Mouse (Mus musculus): Measurements from ENCODE around the gene Acat2. TPM values are rescaled to one million over a fixed set of nuclear protein-coding genes. Genes with fewer than 3 reads are reported as not detected.
"Not testable (repeated sequence)": the region's sequence is repeated elsewhere in the genome, so short reads cannot be mapped to it uniquely, and the experiment has no call there.

The Acat2 gene
- polyA plus RNA-seq, 1 experiment from 2014 or later, result 40.8 TPM

DNA sequence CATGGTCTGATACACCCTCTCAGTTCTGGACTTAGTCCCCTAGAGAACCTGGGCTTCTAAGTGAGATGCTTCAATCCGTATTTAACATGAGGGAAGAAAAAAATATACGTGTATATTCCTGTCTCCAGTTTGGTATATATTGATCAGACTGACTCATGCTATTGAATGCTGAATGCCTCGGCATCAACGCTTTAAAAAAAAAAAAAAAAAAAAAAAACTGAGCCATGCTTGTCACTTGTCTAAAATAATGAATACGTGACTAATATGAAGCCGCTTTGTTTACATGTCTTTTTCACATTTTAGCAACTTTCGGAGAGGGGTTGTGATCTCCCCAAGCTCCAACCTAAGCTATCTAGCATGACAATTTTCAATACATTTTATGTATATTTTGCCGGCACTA is 50.2 kb downstream of the Acat2 start:
- DNase-seq (ENCODE audit: low read depth, low spot score) (no peak), ATAC-seq (no peak)
- in situ Hi-C loops (cut with MboI; ENCODE audit: low pct_unique_long_range_greater_than_20kb), result no loop called here
- ChIA-PET POLR2A (interaction anchor here (0.8 kb wide), 1 partner anchor 86 kb away, joined by 6 read pairs; no protein-coding TSS in a partner anchor), CTCF (interaction anchor here (0.7 to 1.4 kb wide), 2 partner anchors 9 to 86 kb away, joined by 3 read pairs; no protein-coding TSS in a partner anchor)
- H3K27me3 ChIP-seq, result no peaks in the 10 kb centered on the region
- TF ChIP-seq CTCF (IDR thresholded peaks at IDR 0.05), result no peak

DNA sequence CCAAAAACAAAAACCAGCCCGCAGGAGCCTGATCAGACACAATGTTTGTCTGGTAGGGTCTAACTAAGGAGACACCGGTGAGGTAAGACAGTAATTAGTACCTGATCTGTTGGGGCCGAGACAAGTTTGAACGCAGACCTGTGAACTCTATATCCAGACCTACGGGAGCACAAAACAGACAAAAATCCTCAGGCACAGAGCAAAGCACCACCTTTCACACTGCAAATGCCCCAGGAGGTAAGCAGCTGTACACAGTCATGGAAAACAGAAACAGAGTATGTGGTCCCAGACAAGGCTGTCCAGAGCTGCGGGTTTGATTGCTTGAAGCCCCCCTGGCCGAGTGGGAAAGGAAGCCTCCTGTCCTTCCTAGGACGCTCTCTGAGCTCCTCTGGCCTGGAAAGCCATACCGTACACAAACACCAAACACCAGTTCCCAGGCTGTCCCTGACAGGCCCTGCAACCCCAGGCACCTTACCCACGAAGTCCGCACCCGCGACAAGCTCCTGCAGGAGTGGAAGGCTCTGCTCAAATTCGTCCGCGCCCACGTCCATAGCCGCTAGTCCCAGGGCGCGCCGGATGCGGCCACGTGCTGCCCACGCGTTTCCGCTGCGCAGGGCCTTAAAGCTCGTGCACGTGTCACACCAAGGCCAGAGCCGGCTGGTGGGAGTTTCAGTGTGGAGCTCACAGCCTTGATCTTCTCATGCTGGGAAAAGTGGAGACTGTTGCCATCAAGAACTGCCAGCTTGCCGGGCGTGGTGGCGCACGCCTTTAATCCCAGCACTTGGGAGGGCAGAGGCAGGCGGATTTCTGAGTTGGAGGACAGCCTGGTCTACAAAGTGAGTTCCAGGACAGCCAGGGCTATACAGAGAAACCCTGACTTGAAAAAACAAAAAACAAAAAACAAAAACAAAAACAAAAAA is 50.9 kb downstream of the Acat2 start, which contains the start of gene Pnldc1:
Gene Pnldc1 (minus strand): TSS at position 870 of the 920 bp plus-strand sequence.
- ATAC-seq (no peak), DNase-seq (ENCODE audit: low read depth, low spot score) (no peak)
- POLR2A ChIA-PET, result no interaction called here
- TF ChIP-seq CTCF (IDR thresholded peaks at IDR 0.05), result no peak
- CTCF ChIA-PET, result interaction anchor here (1.4 kb wide), 1 partner anchor 86 kb away, joined by 3 read pairs; no protein-coding TSS in a partner anchor
- H3K27me3 ChIP-seq, result no peaks in the 10 kb centered on the region
- in situ Hi-C loops (cut with MboI; ENCODE audit: low pct_unique_long_range_greater_than_20kb), result no loop called here

DNA sequence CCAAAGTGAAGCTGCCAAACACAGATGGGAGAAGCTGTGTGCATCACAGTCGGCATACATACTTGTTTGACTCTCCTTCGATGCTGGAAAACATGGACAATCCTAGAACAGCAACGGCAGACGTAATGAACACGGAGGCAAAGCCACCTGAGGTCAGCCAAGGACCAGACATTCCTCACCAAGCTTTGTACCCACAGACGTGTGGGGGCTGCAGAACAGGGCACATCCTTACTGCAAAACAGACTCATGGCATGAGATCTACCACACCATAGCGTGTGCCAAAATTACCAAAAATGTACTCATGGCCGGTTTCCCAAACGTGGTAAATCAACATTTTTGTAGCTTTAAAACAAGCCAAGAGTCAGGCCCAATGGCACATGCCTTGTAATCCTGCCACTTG is 54.1 kb downstream of the Acat2 start:
- DNase-seq (ENCODE audit: low read depth, low spot score), result no peak
- in situ Hi-C loops (cut with MboI; ENCODE audit: low pct_unique_long_range_greater_than_20kb), result no loop called here
- no peaks in the 10 kb centered on the region for H3K27me3 ChIP-seq
- CTCF ChIA-PET, result no interaction called here
- TF ChIP-seq CTCF (IDR thresholded peaks at IDR 0.05), result no peak
- POLR2A ChIA-PET, result no interaction called here
- no peak for ATAC-seq

DNA sequence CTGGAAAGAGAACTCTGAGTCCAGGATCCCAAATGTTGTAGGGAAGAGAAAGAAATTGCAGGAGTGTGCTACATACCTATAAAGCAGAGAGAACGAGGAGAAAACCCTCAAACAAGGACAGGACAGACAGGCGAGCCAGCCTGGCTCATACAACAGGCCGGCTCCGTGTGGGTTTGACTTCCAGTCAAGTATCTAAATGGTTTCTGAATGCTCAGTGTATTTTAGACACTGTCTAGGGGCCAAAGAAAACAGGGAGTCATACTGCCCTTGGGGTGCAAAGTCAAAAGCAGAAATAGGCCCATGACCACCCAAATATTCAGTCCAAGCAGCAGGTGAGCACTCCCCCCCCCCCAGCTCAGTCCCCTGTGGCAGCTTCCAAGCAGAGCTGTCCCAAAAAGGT is 54.7 kb downstream of the Acat2 start:
- H3K27me3 ChIP-seq, result no peaks in the 10 kb centered on the region
- in situ Hi-C loops (cut with MboI; ENCODE audit: low pct_unique_long_range_greater_than_20kb), result no loop called here
- POLR2A ChIA-PET, result no interaction called here
- DNase-seq (ENCODE audit: low read depth, low spot score), result no peak
- CTCF ChIA-PET, result no interaction called here
- no peak for ATAC-seq
- TF ChIP-seq CTCF (IDR thresholded peaks at IDR 0.05), result no peak

DNA sequence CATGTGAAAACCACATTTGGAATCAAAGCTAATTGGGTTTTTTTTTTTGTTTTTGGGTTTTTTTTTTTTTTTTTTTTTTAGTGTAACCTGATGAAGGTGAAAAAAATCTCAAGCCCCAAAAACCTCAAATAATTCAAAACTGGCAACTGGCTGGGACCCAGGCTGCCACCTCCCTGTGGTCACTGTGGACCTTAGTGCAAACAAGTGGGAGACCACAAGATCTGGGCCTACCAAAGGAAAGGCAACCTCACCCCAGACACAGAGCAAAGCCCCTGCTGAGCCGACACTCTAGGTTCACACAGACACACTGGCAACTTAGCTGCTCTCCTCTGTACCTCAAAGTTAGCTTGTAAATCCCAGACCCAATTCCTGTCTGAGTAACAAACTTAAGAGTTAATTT is 56.2 kb downstream of the Acat2 start:
- ATAC-seq, result no peak
- H3K27me3 ChIP-seq, result no peaks in the 10 kb centered on the region
- ChIA-PET CTCF (no interaction called here), POLR2A (interaction anchor here (0.7 kb wide), 1 partner anchor 13 kb away, joined by 5 read pairs; no protein-coding TSS in a partner anchor)
- no peak for DNase-seq (ENCODE audit: low read depth, low spot score)
- no peak for TF ChIP-seq CTCF (IDR thresholded peaks at IDR 0.05)
- in situ Hi-C loops (cut with MboI; ENCODE audit: low pct_unique_long_range_greater_than_20kb), result no loop called here

DNA sequence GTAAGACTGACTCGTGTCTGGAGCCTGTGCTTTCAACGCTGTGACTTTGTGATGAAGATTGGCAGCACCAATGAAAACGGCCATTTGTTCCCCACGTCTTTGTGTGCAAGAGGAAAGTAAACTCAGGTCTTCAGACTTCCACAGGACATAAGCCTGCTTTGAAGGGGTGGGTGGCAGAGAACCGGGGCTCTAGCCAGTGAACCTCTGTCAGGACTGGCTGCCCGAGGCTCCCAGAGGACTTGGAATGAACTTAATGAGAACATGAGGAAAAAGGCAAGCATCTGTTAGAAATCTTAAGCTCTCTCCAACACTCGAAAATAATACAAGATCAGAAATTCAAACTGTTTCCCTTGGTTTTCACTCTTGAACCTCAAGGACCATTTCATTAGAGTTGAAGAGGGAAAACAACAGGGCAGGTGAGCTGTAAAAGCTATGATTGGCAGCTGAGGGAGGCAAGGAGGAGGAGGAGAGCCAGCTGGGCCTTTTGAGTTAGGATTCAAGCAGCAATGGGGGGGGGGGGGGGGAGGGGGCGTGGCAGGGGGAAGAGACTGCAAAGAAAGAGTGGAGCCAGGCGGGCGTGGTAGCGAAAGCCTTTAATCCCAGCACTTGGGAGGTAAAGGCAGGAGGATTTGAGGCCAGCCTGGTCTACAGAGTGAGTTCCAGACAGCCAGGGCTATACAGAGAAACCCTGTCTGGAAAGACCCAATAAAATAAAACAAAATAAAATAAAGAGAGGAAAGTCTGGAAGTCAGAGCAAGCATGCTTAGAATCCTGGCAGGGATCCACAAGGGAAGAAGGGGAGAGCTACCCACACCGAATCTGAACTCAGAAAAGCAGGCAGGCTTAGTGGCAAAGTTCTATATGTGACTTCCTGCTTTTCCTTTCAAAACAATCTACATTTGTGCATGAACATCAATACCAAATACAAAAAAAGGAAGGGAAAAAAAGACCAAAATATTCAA is 56.9 kb downstream of the Acat2 start:
- TF ChIP-seq CTCF (IDR thresholded peaks at IDR 0.05), result no peak
- H3K27me3 ChIP-seq, result no peaks in the 10 kb centered on the region
- DNase-seq (ENCODE audit: low read depth, low spot score), result no peak
- no peak for ATAC-seq
- in situ Hi-C loops (cut with MboI; ENCODE audit: low pct_unique_long_range_greater_than_20kb), result no loop called here
- CTCF ChIA-PET, result no interaction called here
- POLR2A ChIA-PET, result interaction anchor here (0.7 kb wide), 1 partner anchor 13 kb away, joined by 5 read pairs; no protein-coding TSS in a partner anchor

DNA sequence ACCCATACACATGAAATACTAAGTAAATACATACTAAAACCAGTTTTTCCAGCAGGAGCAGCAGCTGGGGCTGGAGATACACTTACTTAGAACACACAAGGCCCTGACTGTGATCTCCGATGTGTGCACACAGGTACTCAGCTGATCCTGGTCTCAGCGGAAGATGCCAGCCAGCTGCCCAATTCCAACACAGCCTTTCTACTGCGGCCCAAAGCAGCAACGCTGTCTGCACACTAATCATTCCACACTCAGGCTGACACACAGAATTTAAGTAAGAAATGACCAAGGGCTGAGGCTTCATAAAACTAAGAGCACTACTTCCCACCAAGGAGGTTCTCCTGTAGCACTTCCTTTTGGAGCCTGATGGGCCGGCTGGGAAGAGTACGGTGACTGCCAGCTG is 58.3 kb downstream of the Acat2 start:
- no peak for TF ChIP-seq CTCF (IDR thresholded peaks at IDR 0.05)
- POLR2A ChIA-PET, result no interaction called here
- ATAC-seq, result no peak
- in situ Hi-C loops (cut with MboI; ENCODE audit: low pct_unique_long_range_greater_than_20kb), result no loop called here
- no peak for DNase-seq (ENCODE audit: low read depth, low spot score)
- no peaks in the 10 kb centered on the region for H3K27me3 ChIP-seq
- CTCF ChIA-PET, result interaction anchor here (1.0 kb wide), 1 partner anchor 22 kb away, joined by 3 read pairs; no protein-coding TSS in a partner anchor

DNA sequence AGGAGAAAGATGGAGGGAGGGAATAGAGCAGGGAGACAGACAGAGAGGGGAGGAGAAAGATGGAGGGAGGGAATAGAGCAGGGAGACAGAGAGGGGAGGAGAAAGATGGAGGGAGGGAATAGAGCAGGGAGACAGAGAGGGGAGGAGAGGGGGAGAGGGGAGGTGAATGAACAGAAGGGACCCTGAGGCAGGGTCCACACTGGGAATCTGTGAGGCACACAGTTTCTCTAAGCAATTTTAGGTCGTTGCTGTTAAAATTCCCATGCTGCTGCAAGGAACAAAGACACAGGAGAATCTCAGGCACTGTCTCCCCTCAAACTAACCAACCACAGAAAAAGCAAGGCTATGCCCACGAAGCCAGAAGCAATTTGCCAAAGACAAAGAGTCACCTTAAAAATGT is 61.9 kb downstream of the Acat2 start:
- POLR2A ChIA-PET; CTCF ChIA-PET; H3K27me3 ChIP-seq; in situ Hi-C loops (cut with MboI; ENCODE audit: low pct_unique_long_range_greater_than_20kb); DNase-seq (ENCODE audit: low read depth, low spot score); ATAC-seq: not testable (repeated sequence)

DNA sequence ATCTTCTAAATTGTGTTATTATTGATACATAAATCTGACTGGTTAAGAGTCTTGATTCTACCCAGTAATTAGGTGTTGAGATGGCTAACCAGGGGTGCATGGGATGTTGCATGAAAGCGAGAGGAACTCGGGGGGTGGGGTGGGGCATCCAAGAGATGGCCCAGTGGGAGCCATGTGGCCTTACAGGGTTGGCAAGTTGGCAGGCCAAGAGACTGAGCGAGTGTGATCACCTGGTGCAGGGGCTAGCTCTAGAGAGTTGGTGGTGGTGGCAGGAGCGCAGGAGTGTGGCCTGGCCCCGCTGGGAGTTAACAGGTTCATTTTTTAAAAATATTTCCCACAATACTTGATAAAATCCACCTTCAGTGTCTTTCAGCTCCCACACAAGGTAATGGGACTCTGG is 62.9 kb downstream of the Acat2 start:
- ChIA-PET POLR2A (no interaction called here), CTCF (no interaction called here)
- no peak for DNase-seq (ENCODE audit: low read depth, low spot score)
- no peak for TF ChIP-seq CTCF (IDR thresholded peaks at IDR 0.05)
- ATAC-seq, result no peak
- in situ Hi-C loops (cut with MboI; ENCODE audit: low pct_unique_long_range_greater_than_20kb), result no loop called here
- no peaks in the 10 kb centered on the region for H3K27me3 ChIP-seq

Other genes with a start within 250 kb of the Acat2 start
- gene Igf2r, start 191.1 kb downstream of the Acat2 start, polyA plus RNA-seq (2021), result 70.4 TPM
- gene Mas1, start 92.6 kb downstream of the Acat2 start, polyA plus RNA-seq (2021), result not detected
- not detected for gene Mrgprh, start 84.7 kb downstream of the Acat2 start, polyA plus RNA-seq (2021)
- 6.9 TPM for gene Pnldc1, start 50.5 kb downstream of the Acat2 start, polyA plus RNA-seq (2021)
- gene Tcp1, start 45.0 kb downstream of the Acat2 start, polyA plus RNA-seq (2021), result 297 TPM
- gene Mrpl18, start 44.4 kb downstream of the Acat2 start, polyA plus RNA-seq (2021), result 86.8 TPM
- 4.4 TPM for gene Acat3, start 20.1 kb downstream of the Acat2 start, polyA plus RNA-seq (2021)
- gene Wtap, start 33.4 kb upstream of the Acat2 start, polyA plus RNA-seq (2021), result 80.5 TPM
- 164 TPM for gene Sod2, start 46.1 kb upstream of the Acat2 start, polyA plus RNA-seq (2021)
- gene Gpr31b, start 91.5 kb upstream of the Acat2 start, polyA plus RNA-seq (2021), result not detected
- 0.21 TPM for gene Tcp10b, start 100.4 kb upstream of the Acat2 start, polyA plus RNA-seq (2021)
- gene Unc93a, start 171.1 kb upstream of the Acat2 start, polyA plus RNA-seq (2021), result 2.3 TPM